Mouse (Mus musculus): Measurements from ENCODE around the gene Nfyc.

- TF ChIP-seq CTCF (IDR thresholded peaks at IDR 0.05; ENCODE audit: low read depth) (no peak), EP300 (optimal IDR thresholded peaks at IDR 0.05) (no peak)
These were observed 113.8 kb downstream of the Nfyc start for GRCm38 (mm10) chr4:120717591-120717990.

Data from stomach, postnatal 0 days (tissue).